Mouse (Mus musculus) hindbrain, embryonic 16.5 days (tissue): ENCODE results near the gene Slc25a35. TPM values are rescaled to one million over a fixed set of nuclear protein-coding genes. Genes with fewer than 3 reads are reported as not detected.
"Not testable (repeated sequence)": the region's sequence is repeated elsewhere in the genome, so short reads cannot be mapped to it uniquely, and the experiment has no call there.

Experiments used
- ATAC-seq: fragments of 200-750 bp; cut with Nextera tagmentation; 2 replicates; pipeline ENCODE4 v1.8.0; 2017; ENCODE audit warnings: moderate TSS enrichment, moderate library complexity
- H3K27ac ChIP-seq: fragments of 300-500 bp; sonication (generic); 2 replicates; pipeline ENCODE4 v1.5.1; 2014; ENCODE audit warnings: low read depth, mild to moderate bottlenecking, control low read depth, low read length, moderate library complexity
- H3K27me3 ChIP-seq: fragments of 300-500 bp; sonication (generic); replicated peaks from 2 replicates; pipeline ENCODE4 v1.6.1; 2014; ENCODE audit warnings: low read length; ENCODE audit not compliant: control insufficient read depth, insufficient read depth
- H3K36me3 ChIP-seq: fragments of 300-500 bp; sonication (generic); 2 replicates; pipeline ENCODE4 v1.6.1; 2014; ENCODE audit warnings: mild to moderate bottlenecking, low read length, moderate library complexity, mixed read lengths; ENCODE audit not compliant: control insufficient read depth, insufficient read depth
- H3K4me1 ChIP-seq: fragments of 300-500 bp; sonication (generic); 2 replicates; pipeline ENCODE4 v1.6.1; 2014; ENCODE audit warnings: low read depth, low read length; ENCODE audit not compliant: control insufficient read depth, insufficient read depth
- H3K4me2 ChIP-seq: fragments of 300-500 bp; sonication (generic); 2 replicates; pipeline ENCODE4 v1.6.1; 2014; ENCODE audit warnings: mild to moderate bottlenecking, low read length, control low read depth, moderate library complexity
- H3K4me3 ChIP-seq: fragments of 300-500 bp; sonication (generic); 2 replicates; pipeline ENCODE4 v1.5.1; 2014; ENCODE audit warnings: mild to moderate bottlenecking, low read length, control low read depth, moderate library complexity
- H3K9ac ChIP-seq: fragments of 300-500 bp; sonication (generic); 2 replicates; pipeline ENCODE4 v1.6.1; 2014; ENCODE audit warnings: low read depth, mild to moderate bottlenecking, control low read depth, low read length, moderate library complexity
- H3K9me3 ChIP-seq: fragments of 300-500 bp; sonication (generic); 2 replicates; pipeline ENCODE4 v1.6.1; 2014; ENCODE audit warnings: mild to moderate bottlenecking, low read length, moderate library complexity; ENCODE audit not compliant: control insufficient read depth
- WGBS: fragments of 180-500 bp; shearing (Covaris S2); extraction: QIAGEN DNeasy Blood & Tissue Kit; methylation state at CpG from one replicate; pipeline ENCODE4 v1.1.7; 2014; 5-methylcytosine and 5-hydroxymethylcytosine counted together
- polyA plus RNA-seq: library from polyadenylated mRNA; unstranded; fragments of >200 nt; fragmentation: Nextera tagmentation; extraction: Ambion mirVana; gene quantifications from 2 replicates; pipeline ENCODE4 v1.2.1, GENCODE M21; 2015

Gene Slc25a35
- polyA plus RNA-seq, 1 experiment from 2014 or later, result 3.4 TPM

- Histone ChIP-seq H3K4me3 (peak within 1 kb of the TSS; percentile 55), H3K4me1 (peaks cover 15% of the 10 kb centered on the region), H3K36me3 (no peaks in the 10 kb centered on the region), H3K27ac (peak within 1 kb of the TSS; percentile 54; the same call in 1 of the 2 replicates), H3K9me3 (no peaks in the 10 kb centered on the region), H3K4me2 (peak within 1 kb of the TSS; percentile 56), H3K9ac (peak within 1 kb of the TSS; percentile 61), H3K27me3 (no peaks in the 10 kb centered on the region)
- peak; percentile 83 for ATAC-seq
- 9% methylated on average over 38 of the region's 38 CpGs for WGBS
These were observed 40.5 kb downstream of the Slc25a35 start, which contains the start of gene Pfas for GRCm38 (mm10) chr11:69008182-69009121. Gene Pfas, minus strand, starts transcription at chr11:69008460.

- ATAC-seq, result no peak
- H3K4me2 ChIP-seq, result no peak overlapping the region
- no peaks in the 10 kb centered on the region for H3K36me3 ChIP-seq
- H3K27me3 ChIP-seq, result no peaks in the 10 kb centered on the region
- H3K4me3 ChIP-seq, result no peak overlapping the region
- no peak overlapping the region for H3K9ac ChIP-seq
- peaks cover 15% of the 10 kb centered on the region for H3K4me1 ChIP-seq
- no peaks in the 10 kb centered on the region for H3K9me3 ChIP-seq
- WGBS, result 90% methylated on average over 1 of the region's 1 CpGs
- H3K27ac ChIP-seq, result no peak overlapping the region
These were observed 41.6 kb downstream of the Slc25a35 start for GRCm38 (mm10) chr11:69009508-69009907.

GRCm38 (mm10) chr11:69010400-69011323, 42.7 kb downstream of the Slc25a35 start:
- Histone ChIP-seq H3K4me2 (peak overlapping the region; percentile 87; the same call in 1 of the 2 replicates), H3K27me3 (no peaks in the 10 kb centered on the region), H3K27ac (no peak overlapping the region), H3K9ac (no peak overlapping the region), H3K9me3 (no peaks in the 10 kb centered on the region), H3K36me3 (no peaks in the 10 kb centered on the region), H3K4me3 (no peak overlapping the region), H3K4me1 (peaks cover 15% of the 10 kb centered on the region)
- no peak for ATAC-seq
- 93% methylated on average over 15 of the region's 15 CpGs for WGBS

GRCm38 (mm10) chr11:69011445-69011844, 43.5 kb downstream of the Slc25a35 start:
- H3K4me2 ChIP-seq, result peak overlapping the region; percentile 87
- peaks cover 16% of the 10 kb centered on the region for H3K4me1 ChIP-seq
- not testable (repeated sequence) for H3K36me3 ChIP-seq, H3K9me3 ChIP-seq, ATAC-seq, H3K27me3 ChIP-seq, H3K9ac ChIP-seq
- H3K4me3 ChIP-seq, result peak overlapping the region; percentile 43
- 72% methylated on average over 2 of the region's 2 CpGs for WGBS
- peak overlapping the region; percentile 59; the same call in 1 of the 2 replicates for H3K27ac ChIP-seq

GRCm38 (mm10) chr11:69012071-69012601, 44.2 kb downstream of the Slc25a35 start:
- peak overlapping the region; percentile 43 for H3K4me3 ChIP-seq
- H3K36me3 ChIP-seq, result no peaks in the 10 kb centered on the region
- peak overlapping the region; percentile 87 for H3K4me2 ChIP-seq
- H3K4me1 ChIP-seq, result peaks cover 19% of the 10 kb centered on the region
- H3K9ac ChIP-seq, result peak overlapping the region; percentile 64
- WGBS, result 3% methylated on average over 18 of the region's 18 CpGs
- ATAC-seq, result peak; percentile 81
- peak overlapping the region; percentile 83 for H3K27ac ChIP-seq
- H3K27me3 ChIP-seq, result no peaks in the 10 kb centered on the region
- H3K9me3 ChIP-seq, result no peaks in the 10 kb centered on the region

- peak within 1 kb of the TSS; percentile 85 for H3K4me2 ChIP-seq
- H3K36me3 ChIP-seq, result 0 out of 2 replicates have a peak, but pooled peaks cover under 1% of the 10 kb centered on the region
- peak within 1 kb of the TSS; percentile 83 for H3K9ac ChIP-seq
- 3% methylated on average over 38 of the region's 38 CpGs for WGBS
- peaks cover 13% of the 10 kb centered on the region for H3K4me1 ChIP-seq
- no peaks in the 10 kb centered on the region for H3K27me3 ChIP-seq
- H3K27ac ChIP-seq, result peak within 1 kb of the TSS; percentile 87
- H3K9me3 ChIP-seq, result no peaks in the 10 kb centered on the region
- H3K4me3 ChIP-seq, result peak within 1 kb of the TSS; percentile 65
- ATAC-seq, result peak; percentile 95
These were observed 47.9 kb downstream of the Slc25a35 start, which contains the start of gene Ctc1 for GRCm38 (mm10) chr11:69015644-69016441. Gene Ctc1, plus strand, starts transcription at chr11:69015911.

GRCm38 (mm10) chr11:69016755-69017154, 48.8 kb downstream of the Slc25a35 start:
- Histone ChIP-seq H3K4me2 (peak overlapping the region; percentile 85), H3K4me1 (peaks cover 8% of the 10 kb centered on the region), H3K27ac (peak overlapping the region; percentile 87), H3K9ac (peak overlapping the region; percentile 83), H3K4me3 (peak overlapping the region; percentile 65), H3K36me3 (peaks cover 3% of the 10 kb centered on the region; the same call in 1 of the 2 replicates), H3K27me3 (no peaks in the 10 kb centered on the region), H3K9me3 (no peaks in the 10 kb centered on the region)
- 66% methylated on average over 3 of the region's 3 CpGs for WGBS
- ATAC-seq, result no peak

GRCm38 (mm10) chr11:69020691-69021090, 52.8 kb downstream of the Slc25a35 start:
- peaks cover 36% of the 10 kb centered on the region for H3K36me3 ChIP-seq

More at GRCm38 (mm10) chr11:69020691-69021090, 52.8 kb downstream of the Slc25a35 start:
- no peak overlapping the region for H3K4me2 ChIP-seq
- ATAC-seq, result no peak
- peaks cover 8% of the 10 kb centered on the region for H3K4me1 ChIP-seq
- H3K9ac ChIP-seq, result no peak overlapping the region
- H3K4me3 ChIP-seq, result no peak overlapping the region
- no peaks in the 10 kb centered on the region for H3K9me3 ChIP-seq
- H3K27ac ChIP-seq, result no peak overlapping the region
- no peaks in the 10 kb centered on the region for H3K27me3 ChIP-seq
